Mouse (Mus musculus) T-helper 1 cell (primary cell): ENCODE measurements at regions not wholly inside any gene's neighbourhood (a gene's known extent, or its start where the extent isn't known, plus 50 kb on each side); places are given as distances from the start of the nearest gene placed in this dataset.
"Not testable (repeated sequence)": the region's sequence is repeated elsewhere in the genome, so short reads cannot be mapped to it uniquely, and the experiment has no call there.

Experiments used
- in situ Hi-C: fragments of 300-600 bp; cut with MboI, MseI; formaldehyde crosslinking; loops from one replicate; pipeline ENCODE4 v1.15.1; 2025; ENCODE audit warnings: high pct_unique_total_duplicates

DNA sequence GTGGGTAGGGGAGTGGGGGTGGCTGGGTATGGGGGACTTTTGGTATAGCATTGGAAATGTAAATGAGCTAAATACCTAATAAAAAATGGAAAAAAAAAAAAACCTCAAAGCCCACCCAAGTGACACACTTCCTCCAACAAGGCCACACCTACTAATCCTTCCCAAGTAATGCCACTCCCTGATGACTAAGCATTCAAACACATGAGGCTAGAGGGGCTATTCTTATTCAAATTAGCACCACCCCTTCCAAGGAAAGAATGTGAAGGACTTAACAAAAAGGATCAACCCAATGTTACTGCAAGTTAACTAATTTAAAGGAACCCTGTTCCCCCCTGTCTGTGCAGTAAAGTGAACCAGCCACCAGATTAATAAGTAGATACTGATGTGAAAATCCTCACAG is 53.7 kb upstream of the Spata13 start:
- in situ Hi-C loops = not testable (repeated sequence)
